Comparison of ENCODE assay signal across 18 mouse cellular contexts in the genomic region with DNA sequence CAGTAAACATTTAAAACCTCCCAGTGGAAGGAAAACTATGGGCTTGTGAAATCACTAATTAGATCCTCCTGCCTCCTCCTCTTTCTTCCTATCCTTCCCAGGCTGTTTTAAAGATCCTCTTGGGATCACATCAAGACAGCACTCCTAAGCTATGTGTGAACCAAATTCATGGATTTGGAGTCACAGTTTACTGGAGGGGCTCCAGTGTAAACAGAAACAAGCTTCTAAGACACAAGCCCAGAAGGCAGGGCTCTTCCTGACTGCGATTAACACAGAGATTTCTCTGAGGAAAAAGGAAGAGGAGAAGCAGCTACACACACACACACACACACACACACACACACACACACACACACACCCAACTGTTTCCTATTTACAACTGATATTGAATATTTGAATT.
DNase-seq lines count a peak whose midpoint lies in the region; ATAC-seq lines count a peak whose summit lies in the region.
"Had no signal": no experiment of that assay in that cellular context is flagged by ENCODE, and none has a peak within 500 bp of the region (broad histone marks: within the 10 kb centered on the region; RNA-seq: fewer than 3 reads in every experiment).

No protein-coding gene starts in this region.

- no peak overlapping the region for H3K4me3 ChIP-seq in kidney, embryonic 14.5 days (ENCODE audit: low read length)
- H3K4me3 ChIP-seq in lung, embryonic 16.5 days (ENCODE audit: low read length) = no peak overlapping the region
- no peak overlapping the region for H3K4me3 ChIP-seq in forebrain, embryonic 16.5 days (replicated peaks; ENCODE audit: low read length)
- H3K4me3 ChIP-seq: embryonic facial prominence, embryonic 12.5 days; heart, embryonic 13.5 days; neural tube, embryonic 12.5 days had no signal

- no peak overlapping the region for H3K27ac ChIP-seq in kidney, embryonic 14.5 days (ENCODE audit: low read depth, low read length)
- no peak overlapping the region for H3K27ac ChIP-seq in lung, embryonic 16.5 days (ENCODE audit: low read length)
- no peak overlapping the region for H3K27ac ChIP-seq in forebrain, embryonic 16.5 days (ENCODE audit: low read length)
- H3K27ac ChIP-seq: embryonic facial prominence, embryonic 12.5 days; heart, embryonic 13.5 days; neural tube, embryonic 12.5 days had no signal

- no peaks in the 10 kb centered on the region for H3K9me3 ChIP-seq in kidney, embryonic 14.5 days (ENCODE audit: control insufficient read depth, low read length)
- no peaks in the 10 kb centered on the region for H3K9me3 ChIP-seq in lung, embryonic 16.5 days (ENCODE audit: control insufficient read depth, low read length)
- no peaks in the 10 kb centered on the region for H3K9me3 ChIP-seq in forebrain, embryonic 16.5 days (ENCODE audit: control insufficient read depth, low read length)
- H3K9me3 ChIP-seq: embryonic facial prominence, embryonic 12.5 days; heart, embryonic 13.5 days; neural tube, embryonic 12.5 days had no signal

- H3K9ac ChIP-seq in kidney, embryonic 14.5 days (ENCODE audit: low read depth, low read length) = no peak overlapping the region
- H3K9ac ChIP-seq in lung, embryonic 16.5 days (ENCODE audit: low read length) = no peak overlapping the region
- no peak overlapping the region for H3K9ac ChIP-seq in forebrain, embryonic 16.5 days (replicated peaks; ENCODE audit: low read depth, low read length)
- H3K9ac ChIP-seq: embryonic facial prominence, embryonic 12.5 days; heart, embryonic 13.5 days; liver, postnatal 0 days; neural tube, embryonic 12.5 days had no signal

- H3K4me1 ChIP-seq in kidney, embryonic 14.5 days (ENCODE audit: control insufficient read depth, insufficient read depth, low read length) = no peaks in the 10 kb centered on the region
- no peaks in the 10 kb centered on the region for H3K4me1 ChIP-seq in lung, embryonic 16.5 days (replicated peaks; ENCODE audit: control insufficient read depth, insufficient read depth, low read length)
- peaks cover 5% of the 10 kb centered on the region; the same call in 1 of the 2 replicates for H3K4me1 ChIP-seq in forebrain, embryonic 16.5 days (replicated peaks; ENCODE audit: control insufficient read depth, insufficient read depth, low read length)
- H3K4me1 ChIP-seq: embryonic facial prominence, embryonic 12.5 days; heart, embryonic 13.5 days; neural tube, embryonic 12.5 days had no signal

- DNase-seq in kidney, adult 11 months = no peak
- no peak for DNase-seq in lung, adult 18-20 months
- DNase-seq in kidney, postnatal 14 days = peak; percentile 38
- DNase-seq in right cerebral cortex, adult 18-20 months = no peak
- DNase-seq: adrenal gland, postnatal 25 days; cerebellum, adult 2 months; heart, postnatal 4 days; liver; liver, postnatal 0 days; right cerebral cortex, postnatal 4 days had no signal

- no peaks in the 10 kb centered on the region for H3K36me3 ChIP-seq in kidney, embryonic 14.5 days (ENCODE audit: control insufficient read depth, insufficient read depth, low read length)
- no peaks in the 10 kb centered on the region for H3K36me3 ChIP-seq in lung, embryonic 16.5 days (ENCODE audit: control insufficient read depth, insufficient read depth, low read length)
- H3K36me3 ChIP-seq in forebrain, embryonic 16.5 days (ENCODE audit: control insufficient read depth, insufficient read depth) = no peaks in the 10 kb centered on the region
- H3K36me3 ChIP-seq: embryonic facial prominence, embryonic 12.5 days; heart, embryonic 13.5 days; neural tube, embryonic 12.5 days had no signal

- peak; percentile 83; the same call in 1 of the 2 replicates for ATAC-seq in kidney, embryonic 14.5 days (ENCODE audit: low FRiP score, low TSS enrichment)
- ATAC-seq in lung, embryonic 16.5 days (ENCODE audit: low read depth) = peak; percentile 49; the same call in 1 of the 2 replicates
- ATAC-seq in forebrain, embryonic 16.5 days = peak; percentile 61
- no peak for ATAC-seq in megakaryocyte progenitor cell, adult 5-6 weeks (replicated peaks; ENCODE audit: poor library complexity)
- ATAC-seq: inflammation-experienced regulatory T-cells, adult 6 months; liver, postnatal 0 days had no signal

- no peaks in the 10 kb centered on the region for H3K27me3 ChIP-seq in kidney, embryonic 14.5 days (ENCODE audit: control insufficient read depth, insufficient read depth, low read length)
- no peaks in the 10 kb centered on the region for H3K27me3 ChIP-seq in lung, embryonic 16.5 days (ENCODE audit: control insufficient read depth, insufficient read depth, low read depth, low read length)
- H3K27me3 ChIP-seq in forebrain, embryonic 16.5 days (replicated peaks; ENCODE audit: control insufficient read depth, insufficient read depth, low read length) = no peaks in the 10 kb centered on the region
- H3K27me3 ChIP-seq: embryonic facial prominence, embryonic 12.5 days; heart, embryonic 13.5 days; neural tube, embryonic 12.5 days had no signal

- 38% methylated on average over 1 of the region's 1 CpGs for WGBS in kidney, embryonic 14.5 days
- WGBS in lung, embryonic 16.5 days = 15% methylated on average over 1 of the region's 1 CpGs
- 37% methylated on average over 1 of the region's 1 CpGs for WGBS in forebrain, embryonic 16.5 days

- no peak overlapping the region for H3K4me2 ChIP-seq in kidney, embryonic 14.5 days (replicated peaks; ENCODE audit: low read depth, low read length)
- no peak overlapping the region for H3K4me2 ChIP-seq in lung, embryonic 16.5 days (ENCODE audit: low read depth, low read length)
- H3K4me2 ChIP-seq in forebrain, embryonic 16.5 days (ENCODE audit: low read length) = no peak overlapping the region
- H3K4me2 ChIP-seq: embryonic facial prominence, embryonic 12.5 days; heart, embryonic 13.5 days; neural tube, embryonic 12.5 days had no signal
